Mouse (Mus musculus): Measurements from ENCODE around the gene H2afb3. TPM values are rescaled to one million over a fixed set of nuclear protein-coding genes. Genes with fewer than 3 reads are reported as not detected.
"Not testable (repeated sequence)": the region's sequence is repeated elsewhere in the genome, so short reads cannot be mapped to it uniquely, and the experiment has no call there.

H2afb3 gene
- polyA plus RNA-seq (2016; fragmentation: Nextera tagmentation; extraction: Ambion mirVana): not detected in 2 replicates

DNA sequence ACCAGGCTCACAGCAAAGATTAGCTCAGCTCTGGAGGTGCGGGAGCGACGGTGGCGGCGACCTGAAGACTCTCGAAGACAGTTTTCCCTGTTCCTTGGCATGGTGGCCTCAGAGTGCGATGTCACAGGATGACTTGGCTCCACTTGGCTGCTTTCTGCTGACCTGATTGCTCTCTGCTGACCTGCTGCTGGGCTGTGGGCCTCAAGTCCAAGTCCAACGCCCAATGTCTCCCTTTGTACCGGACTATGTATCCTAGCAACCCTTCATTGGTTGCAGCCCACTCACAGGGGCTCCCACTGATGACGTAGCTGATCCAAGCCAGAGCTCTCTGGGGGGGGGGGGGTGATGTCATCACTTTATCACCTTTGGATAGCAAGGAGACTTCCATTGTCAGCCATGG is at the start of gene H2afb3:
TSS of gene H2afb3 (minus strand) at position 101 of the 400 bp plus-strand sequence.
- not testable (repeated sequence) for H3K36me3 ChIP-seq; H3K27me3 ChIP-seq (replicated peaks); H3K9ac ChIP-seq; ATAC-seq (ENCODE audit: insufficient number of reproducible peaks, low FRiP score); H3K4me3 ChIP-seq; H3K4me2 ChIP-seq; H3K4me1 ChIP-seq (replicated peaks); H3K9me3 ChIP-seq (replicated peaks); H3K27ac ChIP-seq (ENCODE audit: poor library complexity, severe bottlenecking)
- 88% methylated on average over 9 of the region's 10 CpGs for WGBS

GRCm38 (mm10) chrX:120301469-120302175 is 11.3 kb downstream of the H2afb3 start:
- WGBS: 51% methylated on average over 2 of the region's 2 CpGs
- no peak overlapping the region for H3K4me2 ChIP-seq

GRCm38 (mm10) chrX:120292832-120293750 is 19.8 kb downstream of the H2afb3 start:
- Histone ChIP-seq H3K4me1 (replicated peaks) (no peaks in the 10 kb centered on the region), H3K4me2 (peak overlapping the region; percentile 87), H3K27ac (ENCODE audit: poor library complexity, severe bottlenecking) (no peak overlapping the region), H3K36me3 (no peaks in the 10 kb centered on the region), H3K9me3 (replicated peaks) (no peaks in the 10 kb centered on the region), H3K4me3 (peak overlapping the region; percentile 61), H3K9ac (peak overlapping the region; percentile 51), H3K27me3 (replicated peaks) (peaks cover 7% of the 10 kb centered on the region; the same call in 1 of the 2 replicates)
- peak; percentile 45; the same call in 1 of the 2 replicates for ATAC-seq (ENCODE audit: insufficient number of reproducible peaks, low FRiP score)
- 3% methylated on average over 38 of the region's 46 CpGs for WGBS

More at GRCm38 (mm10) chrX:120301469-120302175, 11.3 kb downstream of the H2afb3 start:
- H3K27ac ChIP-seq (ENCODE audit: poor library complexity, severe bottlenecking): no peak overlapping the region
- no peaks in the 10 kb centered on the region for H3K27me3 ChIP-seq (replicated peaks)
- no peaks in the 10 kb centered on the region for H3K9me3 ChIP-seq (replicated peaks)
- H3K4me3 ChIP-seq: no peak overlapping the region
- no peak for ATAC-seq (ENCODE audit: insufficient number of reproducible peaks, low FRiP score)
- no peaks in the 10 kb centered on the region for H3K4me1 ChIP-seq (replicated peaks)
- H3K36me3 ChIP-seq: no peaks in the 10 kb centered on the region
- H3K9ac ChIP-seq: no peak overlapping the region

- no peak for ATAC-seq (ENCODE audit: insufficient number of reproducible peaks, low FRiP score)
- Histone ChIP-seq H3K4me1 (replicated peaks) (no peaks in the 10 kb centered on the region), H3K9me3 (replicated peaks) (no peaks in the 10 kb centered on the region), H3K27me3 (replicated peaks) (peaks cover 7% of the 10 kb centered on the region; the same call in 1 of the 2 replicates), H3K4me2 (peak overlapping the region; percentile 87), H3K36me3 (no peaks in the 10 kb centered on the region), H3K9ac (no peak overlapping the region), H3K27ac (ENCODE audit: poor library complexity, severe bottlenecking) (no peak overlapping the region), H3K4me3 (peak overlapping the region; percentile 61)
- 12% methylated on average over 13 of the region's 13 CpGs for WGBS
Observed at GRCm38 (mm10) chrX:120291696-120292095, 21.2 kb downstream of the H2afb3 start.

DNA sequence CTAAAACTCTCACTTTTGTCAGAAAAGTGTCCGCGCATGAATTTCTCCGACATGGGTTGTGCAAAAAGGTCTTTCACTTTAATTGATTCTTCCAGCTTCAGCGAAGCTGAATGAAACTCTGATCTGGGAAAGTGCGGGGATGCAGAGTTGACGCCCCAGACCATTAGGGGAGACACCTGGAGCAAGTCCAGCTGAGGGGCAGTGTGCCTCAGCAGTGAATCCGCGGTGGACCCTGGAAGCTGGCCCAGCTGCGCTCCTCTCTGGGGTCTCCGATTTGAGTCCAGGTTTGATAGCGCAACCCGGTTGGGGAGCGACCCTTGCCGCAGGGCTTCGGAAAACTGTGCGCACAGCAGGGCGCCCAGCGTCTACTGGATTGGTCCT is 22.0 kb downstream of the H2afb3 start:
- WGBS: 7% methylated on average over 18 of the region's 18 CpGs
- Histone ChIP-seq H3K9ac (peak overlapping the region; percentile 45), H3K4me3 (peak overlapping the region; percentile 61), H3K27me3 (replicated peaks) (peaks cover 7% of the 10 kb centered on the region; the same call in 1 of the 2 replicates), H3K4me2 (peak overlapping the region; percentile 87), H3K4me1 (replicated peaks) (no peaks in the 10 kb centered on the region), H3K9me3 (replicated peaks) (no peaks in the 10 kb centered on the region), H3K36me3 (no peaks in the 10 kb centered on the region), H3K27ac (ENCODE audit: poor library complexity, severe bottlenecking) (no peak overlapping the region)
- ATAC-seq (ENCODE audit: insufficient number of reproducible peaks, low FRiP score): no peak

DNA sequence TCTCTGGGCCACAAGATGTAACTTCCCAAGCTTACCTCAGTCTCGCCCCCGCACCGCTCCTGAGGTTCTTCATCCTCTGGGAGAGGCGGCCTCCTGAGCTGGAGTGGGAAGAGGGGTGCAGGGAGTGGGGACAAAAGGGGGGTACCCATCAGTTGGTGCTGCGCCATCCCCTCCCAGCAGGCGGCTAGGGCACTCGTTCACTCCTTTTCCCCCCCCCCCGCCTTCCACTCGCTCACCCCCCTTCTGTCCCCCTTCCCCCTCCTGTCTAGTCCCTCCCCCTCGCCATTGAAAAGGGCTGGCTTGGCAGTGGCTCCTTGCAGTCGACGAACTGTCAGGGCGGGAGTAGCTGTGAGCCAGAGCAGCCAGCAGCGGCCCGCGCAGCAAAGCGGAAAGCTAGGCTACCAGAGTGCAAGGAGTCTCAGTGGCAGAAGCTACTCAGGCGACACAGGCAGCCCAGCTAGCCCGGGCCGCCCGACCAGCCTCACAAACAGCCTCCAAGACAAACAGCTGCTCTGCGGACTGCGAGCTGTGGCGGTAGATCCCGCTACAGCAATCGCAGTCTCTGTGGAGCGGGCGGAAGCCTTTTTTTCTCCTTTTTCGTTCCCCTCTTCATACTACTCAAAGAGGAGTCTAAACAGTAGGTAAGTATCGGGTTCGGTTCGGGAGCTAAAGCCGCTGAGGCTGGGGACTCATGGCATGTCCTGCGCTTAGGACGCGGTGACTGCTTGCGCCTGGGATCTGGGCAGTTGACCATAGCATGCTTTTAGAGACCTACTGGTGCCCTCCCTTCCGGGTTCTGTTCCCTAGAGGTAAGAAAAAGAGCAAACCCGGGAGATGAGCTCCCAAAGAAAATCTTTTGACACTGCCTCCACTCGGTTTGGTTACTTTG is 22.6 kb downstream of the H2afb3 start, which contains the start of gene Pcdh11x:
TSS of gene Pcdh11x (plus strand) at position 249 of the 889 bp plus-strand sequence.
- ATAC-seq (ENCODE audit: insufficient number of reproducible peaks, low FRiP score): peak; percentile 67
- Histone ChIP-seq H3K36me3 (no peaks in the 10 kb centered on the region), H3K4me3 (peak within 1 kb of the TSS; percentile 61), H3K9ac (peak within 1 kb of the TSS; percentile 70), H3K4me1 (replicated peaks) (no peaks in the 10 kb centered on the region), H3K27ac (ENCODE audit: poor library complexity, severe bottlenecking) (no peak within 1 kb of the TSS), H3K4me2 (peak within 1 kb of the TSS; percentile 87), H3K9me3 (replicated peaks) (no peaks in the 10 kb centered on the region), H3K27me3 (replicated peaks) (peaks cover 7% of the 10 kb centered on the region; the same call in 1 of the 2 replicates)
- 8% methylated on average over 39 of the region's 40 CpGs for WGBS

GRCm38 (mm10) chrX:120287502-120287901 is 25.4 kb downstream of the H2afb3 start:
- Histone ChIP-seq H3K4me2 (no peak overlapping the region), H3K36me3 (no peaks in the 10 kb centered on the region), H3K4me1 (replicated peaks) (no peaks in the 10 kb centered on the region), H3K4me3 (no peak overlapping the region), H3K9ac (no peak overlapping the region), H3K27ac (ENCODE audit: poor library complexity, severe bottlenecking) (no peak overlapping the region), H3K9me3 (replicated peaks) (no peaks in the 10 kb centered on the region), H3K27me3 (replicated peaks) (peaks cover 7% of the 10 kb centered on the region; the same call in 1 of the 2 replicates)
- ATAC-seq (ENCODE audit: insufficient number of reproducible peaks, low FRiP score): no peak
- WGBS: 10% methylated on average over 1 of the region's 1 CpGs

- Histone ChIP-seq H3K4me3 (no peak overlapping the region), H3K9me3 (replicated peaks) (no peaks in the 10 kb centered on the region), H3K9ac (no peak overlapping the region), H3K36me3 (no peaks in the 10 kb centered on the region), H3K27me3 (replicated peaks) (peaks cover 3% of the 10 kb centered on the region; the same call in 1 of the 2 replicates), H3K4me2 (no peak overlapping the region), H3K4me1 (replicated peaks) (no peaks in the 10 kb centered on the region), H3K27ac (ENCODE audit: poor library complexity, severe bottlenecking) (no peak overlapping the region)
- no peak for ATAC-seq (ENCODE audit: insufficient number of reproducible peaks, low FRiP score)
Observed at GRCm38 (mm10) chrX:120285522-120285921, 27.4 kb downstream of the H2afb3 start.
